Mouse (Mus musculus) hindbrain, postnatal 0 days (tissue): ENCODE results near the gene Rps28. TPM values are rescaled to one million over a fixed set of nuclear protein-coding genes. Genes with fewer than 3 reads are reported as not detected.

ENCODE experiments used
- ATAC-seq: fragments of 200-750 bp; cut with Nextera tagmentation; 2 replicates; pipeline ENCODE4 v1.8.0; 2017; ENCODE audit warnings: mild to moderate bottlenecking, moderate TSS enrichment, moderate library complexity
- DNase-seq: peaks from one replicate; pipeline ENCODE4 v3.0.0-alpha.2; 2015; ENCODE audit warnings: low spot score
- H3K27ac ChIP-seq: fragments of 300-500 bp; sonication (generic); 2 replicates; pipeline ENCODE4 v1.5.1; 2014; ENCODE audit warnings: mild to moderate bottlenecking
- H3K27me3 ChIP-seq: fragments of 300-500 bp; sonication (generic); 2 replicates; pipeline ENCODE4 v1.6.1; 2014; ENCODE audit warnings: low read length, mixed read lengths; ENCODE audit not compliant: insufficient read depth
- H3K36me3 ChIP-seq: fragments of 300-500 bp; sonication (generic); 2 replicates; pipeline ENCODE4 v1.6.1; 2014; ENCODE audit warnings: low read length, mixed read lengths; ENCODE audit not compliant: insufficient read depth
- H3K4me1 ChIP-seq: fragments of 300-500 bp; sonication (generic); 2 replicates; pipeline ENCODE4 v1.6.1; 2014; ENCODE audit warnings: antibody characterized with exemption, low read length, mixed read lengths; ENCODE audit not compliant: insufficient read depth
- H3K4me2 ChIP-seq: fragments of 300-500 bp; sonication (generic); 2 replicates; pipeline ENCODE4 v1.6.1; 2014; ENCODE audit warnings: low read depth, mild to moderate bottlenecking, low read length, moderate library complexity, mixed read lengths
- H3K4me3 ChIP-seq: fragments of 300-500 bp; sonication (generic); 2 replicates; pipeline ENCODE4 v1.5.1; 2014; ENCODE audit warnings: low read length
- H3K9ac ChIP-seq: fragments of 300-500 bp; sonication (generic); replicated peaks from 2 replicates; pipeline ENCODE4 v1.6.1; 2014; ENCODE audit warnings: mild to moderate bottlenecking, low read length, moderate library complexity, mixed read lengths
- H3K9me3 ChIP-seq: fragments of 300-500 bp; sonication (generic); 2 replicates; pipeline ENCODE4 v1.6.1; 2016; ENCODE audit warnings: low read length, mixed read lengths
- CTCF ChIP-seq: IDR thresholded peaks from 2 replicates; pipeline ENCODE4 v1.5.1; 2016; ENCODE audit warnings: antibody characterized with exemption, control low read depth, low read depth
- WGBS: fragments of 180-500 bp; shearing (Covaris S2); extraction: QIAGEN DNeasy Blood & Tissue Kit; methylation state at CpG from one replicate; pipeline ENCODE4 v1.1.7; 2014; 5-methylcytosine and 5-hydroxymethylcytosine counted together
- polyA plus RNA-seq: library from polyadenylated mRNA; unstranded; fragments of >200 nt; fragmentation: Nextera tagmentation; extraction: Ambion mirVana; gene quantifications from 2 replicates; pipeline ENCODE4 v1.2.1, GENCODE M21; 2015
- total RNA-seq: library from RNA; depleted of rRNA; stranded (reverse); fragments of >200 nt; gene quantifications from 2 replicates; pipeline ENCODE4 v1.2.3, GENCODE M21; 2014

Gene Rps28
- total and polyA plus RNA-seq, 2 experiments from 2014 or later = 293 to 617 TPM

GRCm38 (mm10) chr17:33822436-33822959, 1.9 kb downstream of the Rps28 start:
- H3K36me3 ChIP-seq = peaks cover 20% of the 10 kb centered on the region; the same call in 1 of the 2 replicates
- peak; percentile 38 for TF ChIP-seq CTCF
- H3K4me1 ChIP-seq = peaks cover 21% of the 10 kb centered on the region
- 97% methylated on average over 1 of the region's 1 CpGs for WGBS
- no peak overlapping the region for H3K9ac ChIP-seq
- H3K4me3 ChIP-seq = no peak overlapping the region; the same call in 1 of the 2 replicates
- H3K4me2 ChIP-seq = no peak overlapping the region
- no peaks in the 10 kb centered on the region for H3K27me3 ChIP-seq
- DNase-seq (no peak), ATAC-seq (no peak)
- no peak overlapping the region for H3K27ac ChIP-seq
- H3K9me3 ChIP-seq = no peaks in the 10 kb centered on the region

GRCm38 (mm10) chr17:33817969-33818643, 6.3 kb downstream of the Rps28 start:
- WGBS = 16% methylated on average over 33 of the region's 33 CpGs
- no peak for TF ChIP-seq CTCF
- Histone ChIP-seq H3K27ac (peak overlapping the region; percentile 91), H3K4me1 (peaks cover 14% of the 10 kb centered on the region), H3K4me2 (peak overlapping the region; percentile 90), H3K27me3 (no peaks in the 10 kb centered on the region), H3K4me3 (peak overlapping the region; percentile 55), H3K9me3 (no peaks in the 10 kb centered on the region), H3K9ac (peak overlapping the region; percentile 79), H3K36me3 (peaks cover 20% of the 10 kb centered on the region; the same call in 1 of the 2 replicates)
- DNase-seq (peak; percentile 40), ATAC-seq (peak; percentile 58)

GRCm38 (mm10) chr17:33817184-33817968, 7.0 kb downstream of the Rps28 start:
- Histone ChIP-seq H3K4me1 (peaks cover 10% of the 10 kb centered on the region), H3K9me3 (no peaks in the 10 kb centered on the region), H3K27me3 (no peaks in the 10 kb centered on the region), H3K4me3 (peak overlapping the region; percentile 55), H3K9ac (peak overlapping the region; percentile 79), H3K4me2 (peak overlapping the region; percentile 90), H3K27ac (peak overlapping the region; percentile 91), H3K36me3 (peaks cover 20% of the 10 kb centered on the region; the same call in 1 of the 2 replicates)
- ATAC-seq = peak; percentile 98
- peak; percentile 98 for DNase-seq
- no peak for TF ChIP-seq CTCF
- WGBS = under 1% methylated on average over 89 of the region's 89 CpGs

GRCm38 (mm10) chr17:33816612-33817011, 7.8 kb downstream of the Rps28 start:
- H3K4me2 ChIP-seq = peak overlapping the region; percentile 90
- H3K4me3 ChIP-seq = peak overlapping the region; percentile 55; the same call in 1 of the 2 replicates
- no peak for DNase-seq
- WGBS = 53% methylated on average over 5 of the region's 5 CpGs
- peaks cover 10% of the 10 kb centered on the region for H3K4me1 ChIP-seq
- no peaks in the 10 kb centered on the region for H3K9me3 ChIP-seq
- peak overlapping the region; percentile 79 for H3K9ac ChIP-seq
- H3K36me3 ChIP-seq = peaks cover 14% of the 10 kb centered on the region; the same call in 1 of the 2 replicates
- H3K27ac ChIP-seq = peak overlapping the region; percentile 91
- TF ChIP-seq CTCF = no peak
- no peaks in the 10 kb centered on the region for H3K27me3 ChIP-seq
- ATAC-seq = no peak

GRCm38 (mm10) chr17:33815399-33815798, 9.0 kb downstream of the Rps28 start:
- Histone ChIP-seq H3K4me1 (peaks cover 10% of the 10 kb centered on the region), H3K27ac (no peak overlapping the region), H3K4me3 (no peak overlapping the region), H3K27me3 (no peaks in the 10 kb centered on the region), H3K9ac (no peak overlapping the region), H3K36me3 (peaks cover 2% of the 10 kb centered on the region; the same call in 1 of the 2 replicates), H3K9me3 (no peaks in the 10 kb centered on the region), H3K4me2 (no peak overlapping the region)
- WGBS = 92% methylated on average over 6 of the region's 6 CpGs
- no peak for TF ChIP-seq CTCF
- no peak for DNase-seq
- no peak for ATAC-seq

- no peak overlapping the region for H3K4me2 ChIP-seq
These were observed 11.4 kb downstream of the Rps28 start for GRCm38 (mm10) chr17:33812990-33813389.

More at GRCm38 (mm10) chr17:33812990-33813389, 11.4 kb downstream of the Rps28 start:
- Histone ChIP-seq H3K9me3 (no peaks in the 10 kb centered on the region), H3K27ac (no peak overlapping the region; the same call in 1 of the 2 replicates), H3K36me3 (no peaks in the 10 kb centered on the region), H3K27me3 (no peaks in the 10 kb centered on the region), H3K4me3 (no peak overlapping the region), H3K9ac (no peak overlapping the region), H3K4me1 (peaks cover 3% of the 10 kb centered on the region)
- no peak for TF ChIP-seq CTCF
- DNase-seq (no peak), ATAC-seq (no peak)
- WGBS = 69% methylated on average over 4 of the region's 4 CpGs
